Mouse (Mus musculus): ENCODE measurements around the gene Tprn. TPM values are rescaled to one million over a fixed set of nuclear protein-coding genes. Genes with fewer than 3 reads are reported as not detected.
A peak's percentile ranks its signal among the peaks of the same experiment; 100 is the strongest.

The Tprn gene
- polyA plus RNA-seq, 1 experiment, result 12.3 TPM

DNA sequence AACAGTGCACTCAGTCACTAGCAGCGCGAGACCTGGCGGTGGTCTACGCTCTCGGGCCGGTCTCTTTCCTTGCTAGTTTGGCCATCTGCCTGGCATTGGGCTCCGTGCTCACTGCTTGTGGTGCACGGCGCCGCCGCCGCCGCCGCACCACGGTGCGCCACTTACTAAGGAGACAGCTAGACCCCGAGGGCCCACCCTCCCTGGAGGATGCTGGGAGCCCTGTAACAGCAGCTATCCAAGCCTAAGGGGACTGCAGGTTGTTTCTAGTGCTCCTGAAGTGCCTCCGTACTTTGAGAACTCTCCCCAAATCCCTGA, 28.4 kb downstream of the Tprn start:
- Histone ChIP-seq H3K4me3 (ENCODE audit: low read depth, low read length) (peak overlapping the region; percentile 51), H3K36me3 (ENCODE audit: control insufficient read depth, insufficient read depth, low read length, poor library complexity, severe bottlenecking) (no peaks in the 10 kb centered on the region), H3K27ac (ENCODE audit: insufficient read depth, low read length) (no peak overlapping the region), H3K27me3 (ENCODE audit: control insufficient read depth, insufficient read depth, low read length, poor library complexity, severe bottlenecking) (peaks cover 11% of the 10 kb centered on the region; the same call in 1 of the 2 replicates), H3K4me1 (ENCODE audit: control insufficient read depth, insufficient read depth, low read length) (peaks cover 4% of the 10 kb centered on the region), H3K9me3 (replicated peaks; ENCODE audit: control insufficient read depth, insufficient read depth, low read length, poor library complexity, severe bottlenecking) (no peaks in the 10 kb centered on the region), H3K9ac (ENCODE audit: low read depth, poor library complexity, severe bottlenecking) (no peak overlapping the region)
- TF ChIP-seq EP300 (IDR thresholded peaks at IDR 0.05; ENCODE audit: insufficient read depth, low read depth, low read length) (no peak), CTCF (IDR thresholded peaks at IDR 0.05; ENCODE audit: low read depth, low read length) (no peak), POLR2A (IDR thresholded peaks at IDR 0.05; ENCODE audit: insufficient read depth, low read length) (no peak)

GRCm38 (mm10) chr2:25291184-25292053, 29.0 kb downstream of the Tprn start:
- peak overlapping the region; percentile 9; the same call in 1 of the 2 replicates for H3K9ac ChIP-seq (ENCODE audit: low read depth, poor library complexity, severe bottlenecking)
- peaks cover 11% of the 10 kb centered on the region; the same call in 1 of the 2 replicates for H3K27me3 ChIP-seq (ENCODE audit: control insufficient read depth, insufficient read depth, low read length, poor library complexity, severe bottlenecking)
- no peak overlapping the region for H3K27ac ChIP-seq (ENCODE audit: insufficient read depth, low read length)
- peak overlapping the region; percentile 51; the same call in 1 of the 2 replicates for H3K4me3 ChIP-seq (ENCODE audit: low read depth, low read length)
- H3K9me3 ChIP-seq (replicated peaks; ENCODE audit: control insufficient read depth, insufficient read depth, low read length, poor library complexity, severe bottlenecking), result no peaks in the 10 kb centered on the region
- H3K36me3 ChIP-seq (ENCODE audit: control insufficient read depth, insufficient read depth, low read length, poor library complexity, severe bottlenecking), result no peaks in the 10 kb centered on the region
- H3K4me1 ChIP-seq (ENCODE audit: control insufficient read depth, insufficient read depth, low read length), result no peaks in the 10 kb centered on the region
- TF ChIP-seq EP300 (IDR thresholded peaks at IDR 0.05; ENCODE audit: insufficient read depth, low read depth, low read length) (no peak), POLR2A (IDR thresholded peaks at IDR 0.05; ENCODE audit: insufficient read depth, low read length) (no peak)

- Histone ChIP-seq H3K27me3 (ENCODE audit: control insufficient read depth, insufficient read depth, low read length, poor library complexity, severe bottlenecking) (peaks cover 11% of the 10 kb centered on the region; the same call in 1 of the 2 replicates), H3K36me3 (ENCODE audit: control insufficient read depth, insufficient read depth, low read length, poor library complexity, severe bottlenecking) (no peaks in the 10 kb centered on the region), H3K27ac (ENCODE audit: insufficient read depth, low read length) (no peak overlapping the region), H3K4me3 (ENCODE audit: low read depth, low read length) (peak overlapping the region; percentile 22; the same call in 1 of the 2 replicates), H3K9me3 (replicated peaks; ENCODE audit: control insufficient read depth, insufficient read depth, low read length, poor library complexity, severe bottlenecking) (no peaks in the 10 kb centered on the region), H3K4me1 (ENCODE audit: control insufficient read depth, insufficient read depth, low read length) (no peaks in the 10 kb centered on the region), H3K9ac (ENCODE audit: low read depth, poor library complexity, severe bottlenecking) (0 out of 2 replicates have a peak overlapping the region, but pooled peaks have one; percentile 9)
- TF ChIP-seq CTCF (IDR thresholded peaks at IDR 0.05; ENCODE audit: low read depth, low read length) (no peak), EP300 (IDR thresholded peaks at IDR 0.05; ENCODE audit: insufficient read depth, low read depth, low read length) (no peak), POLR2A (IDR thresholded peaks at IDR 0.05; ENCODE audit: insufficient read depth, low read length) (no peak)
These were observed 29.7 kb downstream of the Tprn start for GRCm38 (mm10) chr2:25292054-25292544.

DNA sequence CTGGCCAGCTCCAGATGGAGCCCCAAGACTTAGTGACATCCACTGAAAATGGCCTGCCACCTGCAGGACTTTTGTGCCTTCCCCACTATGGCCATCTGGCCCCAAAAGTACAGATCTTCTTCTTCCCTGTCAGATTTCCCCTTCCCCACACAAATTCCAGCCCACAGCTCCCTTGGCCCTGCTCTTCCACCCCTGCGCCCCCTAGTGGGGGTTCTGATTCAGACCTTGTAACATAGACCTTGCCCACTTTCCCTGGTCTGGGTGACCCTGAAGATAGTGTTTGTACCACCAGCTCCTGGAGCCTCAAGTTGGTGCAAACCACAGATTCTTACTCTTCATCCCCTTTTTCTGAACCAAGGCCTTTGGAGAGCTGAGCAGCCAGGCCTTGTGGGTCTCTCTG, 30.4 kb downstream of the Tprn start:
- Histone ChIP-seq H3K36me3 (ENCODE audit: control insufficient read depth, insufficient read depth, low read length, poor library complexity, severe bottlenecking) (no peaks in the 10 kb centered on the region), H3K4me3 (ENCODE audit: low read depth, low read length) (no peak overlapping the region), H3K27me3 (ENCODE audit: control insufficient read depth, insufficient read depth, low read length, poor library complexity, severe bottlenecking) (peaks cover 11% of the 10 kb centered on the region; the same call in 1 of the 2 replicates), H3K4me1 (ENCODE audit: control insufficient read depth, insufficient read depth, low read length) (no peaks in the 10 kb centered on the region), H3K27ac (ENCODE audit: insufficient read depth, low read length) (no peak overlapping the region), H3K9ac (ENCODE audit: low read depth, poor library complexity, severe bottlenecking) (no peak overlapping the region), H3K9me3 (replicated peaks; ENCODE audit: control insufficient read depth, insufficient read depth, low read length, poor library complexity, severe bottlenecking) (no peaks in the 10 kb centered on the region)
- peak; percentile 82 for TF ChIP-seq CTCF (IDR thresholded peaks at IDR 0.05; ENCODE audit: low read depth, low read length)
- no peak for TF ChIP-seq EP300 (IDR thresholded peaks at IDR 0.05; ENCODE audit: insufficient read depth, low read depth, low read length)

GRCm38 (mm10) chr2:25293706-25294105, 31.3 kb downstream of the Tprn start:
- Histone ChIP-seq H3K4me3 (ENCODE audit: low read depth, low read length) (no peak overlapping the region), H3K36me3 (ENCODE audit: control insufficient read depth, insufficient read depth, low read length, poor library complexity, severe bottlenecking) (no peaks in the 10 kb centered on the region), H3K27ac (ENCODE audit: insufficient read depth, low read length) (no peak overlapping the region), H3K9me3 (replicated peaks; ENCODE audit: control insufficient read depth, insufficient read depth, low read length, poor library complexity, severe bottlenecking) (no peaks in the 10 kb centered on the region), H3K4me1 (ENCODE audit: control insufficient read depth, insufficient read depth, low read length) (no peaks in the 10 kb centered on the region), H3K9ac (ENCODE audit: low read depth, poor library complexity, severe bottlenecking) (no peak overlapping the region), H3K27me3 (ENCODE audit: control insufficient read depth, insufficient read depth, low read length, poor library complexity, severe bottlenecking) (peaks cover 11% of the 10 kb centered on the region; the same call in 1 of the 2 replicates)
- TF ChIP-seq EP300 (IDR thresholded peaks at IDR 0.05; ENCODE audit: insufficient read depth, low read depth, low read length), result no peak
- TF ChIP-seq CTCF (IDR thresholded peaks at IDR 0.05; ENCODE audit: low read depth, low read length), result no peak
- TF ChIP-seq POLR2A (IDR thresholded peaks at IDR 0.05; ENCODE audit: insufficient read depth, low read length), result no peak

DNA sequence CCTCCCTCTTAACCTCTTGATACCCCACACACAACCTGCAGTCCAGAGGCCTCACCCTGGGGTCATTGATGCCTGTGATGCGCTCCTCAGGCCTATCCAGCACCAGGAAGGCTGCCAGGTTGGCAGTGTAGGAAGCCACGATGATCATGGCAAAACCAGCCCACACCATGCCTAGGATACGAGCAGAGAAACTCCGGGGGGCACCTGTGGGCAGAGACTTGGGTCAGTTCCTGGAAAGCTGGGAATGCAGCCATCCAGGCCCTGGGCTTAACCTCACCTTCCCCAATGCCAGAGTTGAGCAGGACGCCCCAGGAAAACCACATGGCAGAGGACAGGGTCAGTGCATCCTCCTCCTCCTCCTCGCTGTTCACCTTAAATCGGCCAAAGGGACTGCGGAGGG, 34.7 kb downstream of the Tprn start:
- Histone ChIP-seq H3K27me3 (ENCODE audit: control insufficient read depth, insufficient read depth, low read length, poor library complexity, severe bottlenecking) (0 out of 2 replicates have a peak, but pooled peaks cover 4% of the 10 kb centered on the region), H3K27ac (ENCODE audit: insufficient read depth, low read length) (no peak overlapping the region)
- TF ChIP-seq POLR2A (IDR thresholded peaks at IDR 0.05; ENCODE audit: insufficient read depth, low read length) (no peak), CTCF (IDR thresholded peaks at IDR 0.05; ENCODE audit: low read depth, low read length) (no peak), EP300 (IDR thresholded peaks at IDR 0.05; ENCODE audit: insufficient read depth, low read depth, low read length) (no peak)

More for the DNA sequence above, 34.7 kb downstream of the Tprn start:
- H3K36me3 ChIP-seq (ENCODE audit: control insufficient read depth, insufficient read depth, low read length, poor library complexity, severe bottlenecking), result no peaks in the 10 kb centered on the region
- no peak overlapping the region for H3K9ac ChIP-seq (ENCODE audit: low read depth, poor library complexity, severe bottlenecking)
- no peaks in the 10 kb centered on the region for H3K9me3 ChIP-seq (replicated peaks; ENCODE audit: control insufficient read depth, insufficient read depth, low read length, poor library complexity, severe bottlenecking)
- no peaks in the 10 kb centered on the region for H3K4me1 ChIP-seq (ENCODE audit: control insufficient read depth, insufficient read depth, low read length)
- no peak overlapping the region for H3K4me3 ChIP-seq (ENCODE audit: low read depth, low read length)

All from ES-Bruce4 (cell line).